Mouse (Mus musculus) frontal cortex, adult (tissue): Measurements from ENCODE around the gene Nqo1.
A peak's percentile ranks its signal among the peaks of the same experiment; 100 is the strongest.

ENCODE experiments used
- ATAC-seq: cut with Nextera tagmentation; 2 replicates; pipeline ENCODE4 v1.9.2; 2017; ENCODE audit warnings: mild to moderate bottlenecking, moderate library complexity, mixed read lengths; ENCODE audit not compliant: low TSS enrichment

Nqo1 gene

DNA sequence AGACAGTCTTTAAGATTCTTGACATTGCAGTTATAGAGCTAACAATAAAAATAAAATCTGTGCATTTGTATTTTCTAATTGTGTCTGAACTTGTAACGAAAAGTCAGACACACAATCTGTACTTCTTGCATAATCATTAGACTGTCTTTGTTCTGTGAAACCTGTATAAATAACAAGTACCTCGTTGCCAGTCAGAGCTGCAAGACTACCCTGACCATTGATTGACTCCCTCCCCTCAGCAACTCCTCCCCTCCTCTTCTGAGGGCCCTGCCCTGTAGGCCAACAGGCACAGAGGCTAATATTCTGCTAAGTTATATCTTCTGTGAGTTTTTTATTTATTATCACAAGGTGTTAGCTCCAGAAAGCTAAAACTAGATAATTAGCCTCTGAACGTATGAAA is 2.9 kb upstream of the Nqo1 start:
- no peak for ATAC-seq

DNA sequence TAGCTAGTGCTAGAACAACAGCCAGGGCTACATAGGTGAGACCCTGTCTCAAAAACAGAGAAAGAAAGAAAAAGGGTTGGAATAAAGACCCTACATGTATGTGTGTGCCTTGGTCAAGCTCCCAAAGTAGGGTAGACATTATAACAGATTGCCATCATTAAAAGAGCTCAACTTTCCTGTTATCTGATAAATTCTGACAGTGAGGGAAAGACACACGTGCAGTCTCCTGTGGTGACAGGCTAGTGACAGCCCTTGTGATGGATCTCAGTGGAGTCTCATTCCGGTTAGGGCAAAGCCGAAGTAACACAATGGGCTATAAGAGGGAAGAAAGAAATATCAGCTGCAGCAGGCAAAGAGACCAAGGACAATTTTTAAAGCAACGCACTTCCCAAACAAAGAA is 1.1 kb upstream of the Nqo1 start:
- ATAC-seq, result no peak

DNA sequence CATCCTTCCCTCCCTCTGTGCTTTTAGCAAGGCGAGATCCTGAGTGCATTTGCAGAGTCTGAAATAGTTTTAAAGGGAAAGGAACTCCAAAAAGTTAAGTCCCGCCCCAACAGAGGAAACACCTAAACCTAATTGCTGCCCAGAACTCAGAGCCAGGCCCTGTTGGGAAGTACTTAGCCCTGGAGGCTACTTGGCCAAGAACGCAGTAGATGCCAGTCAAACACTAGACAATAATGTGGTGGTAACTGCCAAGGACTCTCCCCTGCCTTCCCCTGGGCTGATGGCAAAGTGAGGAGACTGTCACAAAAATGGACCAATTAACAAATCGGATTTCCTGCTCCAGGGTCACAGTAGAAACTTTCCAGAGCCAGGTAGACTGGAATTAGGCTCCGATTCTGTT is 1.1 kb downstream of the Nqo1 start:
- ATAC-seq, result no peak

DNA sequence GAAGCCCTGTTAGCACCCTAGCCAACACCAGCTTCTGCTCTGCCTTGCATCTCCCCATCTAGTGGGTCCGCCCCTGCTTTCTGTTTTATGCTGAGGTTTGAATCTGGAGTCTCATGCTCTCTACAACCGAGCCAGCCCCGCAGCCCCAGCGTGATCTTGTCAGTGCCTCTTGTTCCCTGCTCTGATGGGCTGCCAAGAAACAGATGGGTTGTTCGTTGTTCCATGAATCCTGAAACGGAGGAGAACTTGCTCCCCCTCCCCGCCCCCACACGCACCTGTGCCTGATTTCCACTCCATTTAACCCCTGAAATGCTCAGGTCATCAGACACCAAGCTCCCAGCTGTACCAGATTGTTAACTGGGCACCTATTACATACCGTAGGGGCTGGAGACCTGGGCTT is 3.5 kb downstream of the Nqo1 start:
- no peak for ATAC-seq

DNA sequence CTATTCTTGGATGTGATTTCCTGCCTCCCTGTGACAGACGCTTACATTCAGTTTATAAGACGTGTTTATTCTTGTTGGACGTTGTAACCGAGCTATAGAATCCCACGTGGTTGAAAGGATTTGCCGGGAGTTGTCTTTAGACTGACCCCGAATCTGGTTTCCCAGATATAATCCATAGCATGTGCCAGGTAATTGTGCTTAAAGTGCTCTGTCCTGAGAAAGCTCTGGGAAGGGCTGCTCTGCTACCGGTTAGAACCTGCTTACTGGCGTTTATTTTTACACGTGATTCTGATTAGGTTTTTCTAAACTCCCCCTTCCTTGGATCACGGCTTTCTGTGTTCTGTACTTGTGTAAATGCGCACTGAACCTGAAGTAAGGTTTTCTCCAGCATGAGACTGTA is 5.3 kb downstream of the Nqo1 start:
- no peak for ATAC-seq

DNA sequence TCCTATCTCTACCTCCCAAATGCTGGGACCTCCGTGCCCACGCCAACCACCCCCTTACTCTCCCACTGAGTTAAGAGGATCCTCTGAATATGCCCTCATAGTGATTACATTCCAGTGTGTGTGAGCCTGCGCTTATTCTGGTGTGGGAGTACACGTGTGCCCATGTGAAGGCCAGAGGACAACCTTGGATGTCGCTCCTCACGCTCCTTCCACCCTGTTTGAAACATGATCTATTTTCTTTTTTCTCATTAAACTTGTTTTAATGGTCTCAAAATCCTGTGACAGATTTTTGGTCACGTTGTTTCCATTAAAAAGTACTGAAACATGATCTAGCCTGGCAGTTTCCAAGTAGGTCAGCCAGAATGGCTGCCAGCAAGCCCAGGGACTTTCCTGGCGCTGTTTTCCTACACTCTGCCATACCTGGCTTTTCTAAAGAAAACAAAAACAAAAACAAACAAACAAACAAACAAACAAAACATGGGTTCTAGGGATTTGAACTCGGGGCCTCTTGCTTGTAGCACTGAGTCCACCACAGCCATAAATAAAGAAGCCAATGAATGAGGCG is 6.8 kb downstream of the Nqo1 start:
- ATAC-seq, result no peak

DNA sequence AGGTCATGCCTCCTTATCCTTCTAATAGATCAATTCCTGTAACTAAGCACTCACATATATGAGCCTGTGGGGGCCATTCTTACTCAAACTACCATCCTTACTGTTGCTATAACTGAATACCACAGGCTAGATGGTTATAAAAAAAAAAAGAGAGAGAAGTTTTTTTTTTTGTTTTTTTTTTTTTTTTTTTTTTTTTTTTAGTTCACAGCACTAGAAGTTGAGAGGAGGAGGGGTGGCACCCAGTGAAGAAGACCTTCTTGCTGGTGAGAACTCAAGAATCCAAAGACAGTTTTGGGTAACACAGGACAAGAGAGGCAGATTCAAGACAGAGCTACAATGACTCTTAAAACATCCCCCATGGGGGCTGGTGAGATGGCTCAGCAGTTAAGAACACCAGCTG is 7.6 kb downstream of the Nqo1 start:
- no peak for ATAC-seq

DNA sequence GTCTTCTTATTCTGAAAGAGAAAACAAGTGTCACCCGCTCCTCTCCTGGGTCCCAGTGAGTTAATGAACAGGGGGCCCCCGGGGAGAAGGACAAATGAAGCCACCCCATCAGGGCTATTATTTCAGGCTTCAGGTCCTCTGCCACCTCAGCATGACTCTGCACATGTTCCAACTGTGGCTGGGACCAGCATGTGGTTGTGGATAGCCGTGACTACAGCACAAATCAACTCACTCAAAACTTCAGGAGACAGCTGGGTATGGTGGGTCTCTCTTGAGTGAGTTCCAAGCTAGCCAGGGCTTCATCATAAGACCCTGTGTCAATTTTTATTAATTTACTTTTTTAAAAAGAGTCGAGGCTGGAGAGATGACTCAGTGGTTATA is 11.9 kb downstream of the Nqo1 start:
- no peak for ATAC-seq

DNA sequence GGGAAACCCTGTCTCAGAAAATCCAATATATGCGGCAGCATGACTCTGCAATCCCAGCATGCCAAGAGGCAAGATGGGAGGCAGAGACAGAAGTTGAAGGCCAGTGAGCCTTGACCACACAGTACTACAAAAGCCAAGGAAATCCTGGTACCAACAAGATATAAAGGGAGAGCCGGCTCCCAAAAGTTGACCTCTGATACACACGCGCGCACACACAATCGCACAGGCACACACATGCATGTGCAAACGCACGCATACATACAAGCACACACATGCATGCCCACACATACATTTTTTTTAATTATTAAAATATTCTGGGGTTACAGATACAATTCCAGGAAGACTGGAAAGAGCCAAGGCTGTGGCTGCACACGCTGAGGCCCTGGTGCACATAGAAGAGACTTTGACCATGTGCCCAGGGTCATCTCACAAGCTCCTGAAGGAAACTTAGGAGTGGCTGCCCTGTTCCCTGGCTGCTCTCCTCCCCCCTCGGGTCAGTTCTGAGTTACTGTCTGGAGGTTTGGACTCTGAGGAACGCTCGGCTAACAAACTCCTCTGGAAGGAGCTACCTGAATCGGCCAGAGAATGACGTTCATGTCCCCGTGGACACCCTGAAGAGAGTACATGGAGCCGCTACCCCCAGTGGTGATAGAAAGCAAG is 12.4 kb downstream of the Nqo1 start:
- ATAC-seq, result no peak

DNA sequence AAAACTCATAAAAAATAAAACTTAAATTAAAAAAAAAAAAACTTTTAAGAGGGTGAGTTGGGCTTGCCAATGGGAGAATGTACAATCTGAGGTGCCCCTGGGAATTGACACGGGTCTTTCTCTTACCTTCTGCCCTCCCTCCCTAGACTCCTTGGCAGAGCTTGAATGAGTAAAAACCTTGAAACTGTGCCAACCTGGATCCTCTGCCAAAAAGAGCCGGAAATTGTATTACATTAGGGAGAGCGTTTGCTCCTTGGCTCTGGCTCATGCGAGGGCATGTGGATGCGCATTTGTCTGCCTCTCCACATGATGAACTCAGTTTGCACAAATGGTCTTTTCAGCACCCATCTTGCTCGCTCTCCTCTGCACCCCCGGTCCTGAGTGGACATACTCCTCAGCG is 13.4 kb downstream of the Nqo1 start:
- no peak for ATAC-seq

DNA sequence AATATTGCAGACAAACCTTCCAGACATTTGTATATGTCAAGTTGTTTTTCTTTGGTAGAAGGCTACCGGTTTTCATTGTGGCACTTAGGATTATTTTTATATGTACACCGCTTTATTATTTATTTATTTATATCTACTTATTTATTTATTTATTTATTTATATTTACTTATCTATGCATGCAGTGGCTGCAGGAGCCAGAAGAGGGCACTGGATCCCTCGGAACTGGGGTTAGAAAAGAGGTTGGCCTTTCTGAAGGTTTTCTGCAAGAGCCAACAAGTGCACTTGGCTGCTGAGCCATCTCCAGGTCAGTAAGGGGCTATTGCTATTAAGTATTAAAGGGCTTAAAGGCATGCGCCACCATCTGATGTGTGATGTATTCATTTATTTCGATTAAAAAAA is 15.1 kb downstream of the Nqo1 start:
- no peak for ATAC-seq

DNA sequence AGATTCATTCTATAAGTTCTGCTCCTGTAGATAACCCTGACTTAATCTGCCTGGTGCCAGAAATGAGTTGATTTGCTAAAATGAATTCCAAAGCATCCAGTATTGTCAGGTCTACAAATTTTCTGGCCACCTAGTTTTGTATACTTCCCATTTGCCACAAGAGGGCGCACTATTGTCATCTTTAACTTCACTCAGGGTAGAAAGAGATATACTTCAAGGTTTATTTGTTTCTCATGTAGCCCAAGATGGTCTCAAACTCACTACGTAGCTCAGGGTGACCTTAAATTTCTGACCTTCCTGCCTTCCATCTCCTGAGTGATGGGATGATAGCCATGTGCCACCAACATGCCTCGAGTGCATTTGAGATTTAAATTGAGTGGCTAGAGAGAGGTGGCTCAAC is 16.4 kb downstream of the Nqo1 start:
- ATAC-seq, result peak; percentile 64

DNA sequence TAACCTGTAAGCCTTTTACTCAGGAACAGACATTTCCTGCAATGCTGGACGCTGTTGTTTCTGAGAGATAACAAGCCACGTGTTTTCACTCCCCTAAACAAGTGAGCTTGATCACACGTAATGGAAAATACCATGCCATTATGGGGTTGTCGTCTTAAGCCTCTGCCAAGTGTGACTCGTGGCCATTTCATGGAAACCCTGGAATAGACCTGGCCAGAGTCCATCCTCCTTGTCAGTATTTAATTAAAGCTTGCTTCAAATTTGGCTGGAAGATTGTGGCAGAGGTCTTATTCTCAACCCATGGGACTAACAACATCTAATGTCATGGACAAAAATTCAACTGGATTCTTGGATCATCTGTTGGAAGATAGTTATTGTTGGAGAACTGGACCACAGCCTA is 16.8 kb downstream of the Nqo1 start:
- ATAC-seq, result no peak

DNA sequence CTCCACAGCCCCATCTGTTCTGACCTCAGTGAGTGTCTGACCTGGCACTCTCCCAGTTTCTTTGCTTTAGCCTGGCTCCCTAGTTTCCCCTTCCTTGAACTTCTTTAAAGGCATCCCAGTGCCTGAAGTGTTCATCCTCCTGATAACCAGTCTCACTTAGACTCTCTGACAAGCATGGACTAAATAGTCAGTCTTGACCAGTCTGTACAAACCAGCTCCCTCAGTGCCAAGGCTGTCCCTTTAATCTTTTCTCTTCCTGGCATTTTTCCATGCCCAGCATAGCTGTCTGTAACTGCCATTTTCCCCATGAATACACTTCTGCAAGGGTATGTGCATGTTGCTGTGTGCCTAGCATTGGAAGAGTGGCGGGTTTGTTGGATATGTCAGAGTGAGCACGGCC is 17.9 kb downstream of the Nqo1 start:
- ATAC-seq, result no peak

DNA sequence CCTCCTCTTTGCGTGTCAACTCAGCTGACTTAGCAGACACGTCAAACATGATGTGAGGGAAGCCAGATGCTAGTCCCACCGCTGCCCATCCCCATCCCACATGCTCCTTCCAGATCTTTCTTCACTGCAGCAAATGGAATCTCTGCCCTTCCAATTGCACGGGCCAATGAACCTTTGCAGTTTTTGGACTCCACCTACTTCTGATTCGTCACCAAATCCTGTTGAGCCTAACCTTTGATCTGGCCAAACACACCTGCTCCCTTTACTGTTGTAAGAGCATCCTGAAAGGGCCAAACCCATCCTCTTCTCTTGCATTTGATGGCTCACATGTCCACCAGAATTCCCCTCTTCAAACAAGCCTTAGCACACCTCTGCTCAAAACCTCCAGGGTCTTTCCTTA is 18.4 kb downstream of the Nqo1 start:
- ATAC-seq, result no peak

DNA sequence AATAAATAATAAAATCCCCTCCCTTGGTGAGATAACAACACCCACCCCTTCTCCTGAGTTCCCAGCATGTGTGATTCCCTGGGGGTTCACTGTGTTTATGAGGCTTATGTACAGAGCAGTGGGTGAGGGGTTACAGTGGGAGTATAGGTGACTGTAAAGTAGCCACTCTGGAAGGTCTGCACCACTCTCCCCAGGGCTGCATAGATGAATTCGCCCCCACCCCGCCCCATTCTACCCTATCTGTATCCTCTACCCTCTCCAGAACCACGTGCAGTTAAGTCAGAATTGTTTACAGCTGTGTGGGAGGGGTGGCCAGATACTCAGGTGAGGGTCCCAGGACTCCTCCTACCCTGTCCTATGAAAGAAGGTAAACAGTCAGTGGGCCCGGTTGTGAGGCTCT is 20.1 kb downstream of the Nqo1 start:
- no peak for ATAC-seq

DNA sequence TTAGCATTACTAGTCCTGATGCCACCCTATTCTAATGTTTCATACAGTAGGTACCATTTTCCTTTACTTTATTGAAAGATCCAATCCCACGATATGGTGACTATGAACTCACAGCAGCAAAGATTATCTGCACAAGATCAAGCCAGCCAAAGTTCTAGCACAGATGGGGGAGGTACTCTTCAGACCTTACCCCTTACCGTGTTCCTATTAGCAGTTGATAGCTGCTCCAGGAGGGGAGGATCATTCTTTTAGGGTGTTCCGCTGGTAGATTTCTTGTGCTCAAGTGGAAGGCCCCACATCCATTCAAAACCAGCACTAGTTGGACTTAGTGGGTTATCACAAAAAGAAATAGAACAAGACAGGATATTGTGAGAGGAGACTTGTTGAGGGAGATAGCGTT is 21.3 kb downstream of the Nqo1 start:
- ATAC-seq, result no peak

DNA sequence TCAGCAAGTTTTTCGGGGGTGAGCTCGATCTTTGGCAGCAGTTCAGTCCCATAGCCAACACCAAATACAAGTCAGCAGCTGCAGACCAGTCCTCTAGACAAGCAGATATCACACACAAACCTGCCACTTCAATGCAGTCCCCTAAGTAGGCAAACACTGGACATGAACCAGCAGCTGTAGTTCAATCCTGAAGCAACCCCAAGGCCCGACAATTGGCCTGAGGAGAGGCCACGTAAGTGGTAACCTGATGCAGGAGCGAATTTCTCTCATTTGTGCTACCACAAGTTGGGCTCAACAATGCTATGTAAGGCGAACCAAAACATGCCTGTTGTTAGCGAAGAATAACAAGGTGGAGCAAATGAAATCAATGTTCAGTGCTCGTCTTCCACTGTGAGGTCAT is 22.3 kb downstream of the Nqo1 start:
- ATAC-seq, result no peak

DNA sequence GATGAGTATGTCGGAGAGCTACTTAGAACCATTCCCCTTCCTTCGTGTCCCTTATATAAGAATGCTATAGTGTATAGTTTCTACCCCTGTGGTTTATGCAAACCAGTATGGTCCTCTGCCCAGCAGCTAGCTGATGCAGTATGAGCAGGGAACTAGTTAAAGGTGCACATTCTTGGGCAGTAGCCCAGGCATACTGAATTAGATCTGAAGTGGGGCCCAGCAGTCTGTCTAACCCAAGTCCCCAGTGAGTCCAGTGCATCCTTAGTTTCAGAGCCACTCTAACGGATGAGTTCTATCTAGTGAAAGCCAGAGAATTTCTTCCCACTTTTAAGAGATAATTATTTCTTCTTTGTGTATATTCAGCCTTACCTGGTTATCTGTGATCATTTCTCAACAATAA is 25.7 kb downstream of the Nqo1 start:
- ATAC-seq, result no peak

DNA sequence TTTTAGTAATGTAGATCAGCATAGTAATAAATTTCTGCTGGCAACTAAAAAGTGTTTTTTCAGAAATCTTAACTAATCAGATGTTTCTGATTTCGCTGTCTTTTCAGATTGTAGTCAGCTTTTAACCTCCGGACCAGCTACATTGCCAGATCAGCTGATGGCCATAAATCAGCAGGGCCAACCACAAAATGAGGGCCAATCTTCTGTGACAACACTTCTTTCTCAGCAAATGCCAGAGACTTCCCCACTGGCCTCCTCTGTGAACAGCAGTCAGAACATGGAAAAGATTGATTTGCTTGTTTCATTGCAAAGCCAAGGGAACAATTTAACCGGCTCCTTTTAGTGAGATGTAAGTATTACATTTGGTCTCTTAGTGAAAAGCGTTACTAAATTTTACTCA is 32.7 kb downstream of the Nqo1 start:
- ATAC-seq, result no peak
